Mouse (Mus musculus): ENCODE measurements around the gene Sav1. TPM values are rescaled to one million over a fixed set of nuclear protein-coding genes. Genes with fewer than 3 reads are reported as not detected.

Gene Sav1
- total and polyA plus RNA-seq, 3 experiments: 17.8 to 96.2 (median 47.8) TPM

DNA sequence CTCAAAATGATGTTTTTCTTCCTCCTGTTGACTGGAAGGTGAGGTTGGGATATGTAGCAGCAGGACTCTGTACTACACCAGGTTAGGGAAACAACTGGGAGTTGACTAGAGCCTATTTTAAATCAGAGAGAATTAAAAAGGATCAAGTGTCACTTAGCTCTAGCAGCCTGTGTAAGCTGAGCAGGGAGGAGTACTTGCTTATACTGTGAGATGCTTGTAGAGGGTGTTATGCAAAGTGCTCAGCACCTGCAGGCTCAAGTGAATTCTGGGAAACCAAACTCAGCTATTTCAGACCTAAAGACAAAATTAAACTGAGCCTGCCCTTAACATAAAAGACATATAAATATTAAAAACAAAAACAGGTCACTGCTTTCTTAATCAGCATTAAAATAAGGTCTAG, 13.1 kb downstream of the Sav1 start:
- H3K27me3 ChIP-seq (ENCODE audit: control insufficient read depth in 1 of 2, insufficient read depth in 2 of 2, low read length in 2 of 2): no peaks in the 10 kb centered on the region
- peaks cover 3 to 6% of the 10 kb centered on the region in 2 experiments; a peak in 3 of 4 replicates for H3K4me1 ChIP-seq (ENCODE audit: control insufficient read depth in 1 of 2, insufficient read depth in 2 of 2, low read length in 2 of 2)
- peaks cover 11% of the 10 kb centered on the region; the same call in 1 of the 2 replicates for H3K79me2 ChIP-seq (ENCODE audit: control insufficient read depth, insufficient read depth, low read length, poor library complexity)
- H3K27ac ChIP-seq (ENCODE audit: control insufficient read depth, low read depth, low read length): no peak overlapping the region
- no peak overlapping the region for H3K4me3 ChIP-seq (ENCODE audit: control insufficient read depth in 1 of 2, insufficient read depth in 1 of 2, low read depth in 2 of 2, low read length in 2 of 2)
- TF ChIP-seq E2F4 (IDR thresholded peaks at IDR 0.05; ENCODE audit: borderline replicate concordance, low read depth, low read length) (no peak), MAFK (IDR thresholded peaks at IDR 0.05; ENCODE audit: borderline replicate concordance, low read depth, low read length) (no peak), CHD2 (IDR thresholded peaks at IDR 0.05; ENCODE audit: low read length) (no peak), MAX (IDR thresholded peaks at IDR 0.05; ENCODE audit: low read length) (no peak), POLR2AphosphoS2 (IDR thresholded peaks at IDR 0.05; ENCODE audit: low read length) (no peak), MYC (IDR thresholded peaks at IDR 0.05; ENCODE audit: low read depth, low read length) (no peak), RCOR1 (IDR thresholded peaks at IDR 0.05; ENCODE audit: low read depth, low read length) (no peak), TBP (IDR thresholded peaks at IDR 0.05; ENCODE audit: low read depth, low read length) (no peak), MEF2A (IDR thresholded peaks at IDR 0.05; ENCODE audit: extremely low read depth, insufficient replicate concordance, low read depth, low read length, poor library complexity, severe bottlenecking) (no peak), HCFC1 (IDR thresholded peaks at IDR 0.05; ENCODE audit: low read depth, low read length) (no peak), NELFE (IDR thresholded peaks at IDR 0.05; ENCODE audit: low read depth, low read length) (no peak)
- H3K9me3 ChIP-seq (replicated peaks; ENCODE audit: insufficient read depth, low read length): no peaks in the 10 kb centered on the region
- peaks cover 19 to 54% of the 10 kb centered on the region in 2 experiments for H3K36me3 ChIP-seq (ENCODE audit: control insufficient read depth in 1 of 2, insufficient read depth in 2 of 2, low read length in 2 of 2)
- no peak overlapping the region for H3K9ac ChIP-seq (ENCODE audit: control insufficient read depth, low read depth, low read length, poor library complexity, severe bottlenecking)
- no peak for DNase-seq (ENCODE audit: low read depth, low spot score)

DNA sequence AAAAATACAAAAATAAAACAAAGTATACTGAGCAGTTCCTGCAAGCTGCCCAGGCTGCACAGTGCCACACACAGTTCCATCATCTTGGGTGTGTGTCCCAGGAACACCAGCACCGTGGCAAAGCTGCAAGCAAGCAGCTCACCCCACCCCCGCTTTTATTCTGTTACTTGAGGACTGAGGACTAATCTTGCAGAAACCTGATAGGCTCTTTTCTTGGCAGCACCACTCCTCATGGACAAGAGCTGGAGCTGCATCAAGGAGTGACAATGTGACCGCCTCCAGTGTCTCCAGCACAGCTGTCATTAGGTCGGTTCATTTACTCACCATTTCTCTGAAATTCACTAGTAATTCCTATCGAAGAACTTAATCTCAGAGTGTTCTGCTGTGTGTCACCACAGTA, 18.6 kb downstream of the Sav1 start:
- H3K79me2 ChIP-seq (ENCODE audit: control insufficient read depth, insufficient read depth, low read length, poor library complexity): peaks cover 2% of the 10 kb centered on the region; the same call in 1 of the 2 replicates
- no peak overlapping the region for H3K9ac ChIP-seq (ENCODE audit: control insufficient read depth, low read depth, low read length, poor library complexity, severe bottlenecking)
- H3K4me1 ChIP-seq (ENCODE audit: control insufficient read depth in 1 of 2, insufficient read depth in 2 of 2, low read length in 2 of 2): peaks cover 3 to 6% of the 10 kb centered on the region in 2 experiments; a peak in 3 of 4 replicates
- H3K36me3 ChIP-seq (ENCODE audit: control insufficient read depth in 1 of 2, insufficient read depth in 2 of 2, low read length in 2 of 2): peaks cover 19 to 37% of the 10 kb centered on the region in 2 experiments
- H3K27me3 ChIP-seq (ENCODE audit: control insufficient read depth in 1 of 2, insufficient read depth in 2 of 2, low read length in 2 of 2): no peaks in the 10 kb centered on the region
- no peak for DNase-seq (ENCODE audit: low read depth, low spot score)
- no peak overlapping the region for H3K4me3 ChIP-seq (ENCODE audit: control insufficient read depth in 1 of 2, insufficient read depth in 1 of 2, low read depth in 2 of 2, low read length in 2 of 2)
- H3K27ac ChIP-seq (ENCODE audit: control insufficient read depth, low read depth, low read length): no peak overlapping the region
- no peak for TF ChIP-seq ETS1 (IDR thresholded peaks at IDR 0.05; ENCODE audit: low read depth, low read length)
- no peak for TF ChIP-seq POLR2AphosphoS5 (IDR thresholded peaks at IDR 0.05; ENCODE audit: borderline replicate concordance, low read depth, low read length)
- no peak for TF ChIP-seq RCOR1 (IDR thresholded peaks at IDR 0.05; ENCODE audit: low read depth, low read length)
- TF ChIP-seq TBP (IDR thresholded peaks at IDR 0.05; ENCODE audit: low read depth, low read length): no peak
- TF ChIP-seq ZC3H11A (IDR thresholded peaks at IDR 0.05; ENCODE audit: low read depth, low read length): no peak
- no peak for TF ChIP-seq ZKSCAN1 (IDR thresholded peaks at IDR 0.05; ENCODE audit: low read depth, low read length)
- no peak for TF ChIP-seq MAFK (IDR thresholded peaks at IDR 0.05; ENCODE audit: borderline replicate concordance, low read depth, low read length)
- no peak for TF ChIP-seq MEF2A (IDR thresholded peaks at IDR 0.05; ENCODE audit: extremely low read depth, insufficient replicate concordance, low read depth, low read length, poor library complexity, severe bottlenecking)
- no peak for TF ChIP-seq UBTF (IDR thresholded peaks at IDR 0.05; ENCODE audit: borderline replicate concordance, insufficient read depth, low read depth, low read length)
- no peak for TF ChIP-seq POLR2AphosphoS2 (IDR thresholded peaks at IDR 0.05; ENCODE audit: low read length)
- TF ChIP-seq MYC (IDR thresholded peaks at IDR 0.05; ENCODE audit: low read depth, low read length): no peak
- TF ChIP-seq KAT2A (conservative IDR thresholded peaks at IDR 0.05; ENCODE audit: low read depth, low read length): no peak
- no peak for TF ChIP-seq MYB (IDR thresholded peaks at IDR 0.05; ENCODE audit: low read depth, low read length)
- TF ChIP-seq RAD21 (IDR thresholded peaks at IDR 0.05; ENCODE audit: low read depth, low read length): no peak
- no peak for TF ChIP-seq EP300 (IDR thresholded peaks at IDR 0.05; ENCODE audit: low read depth in 1 of 2, low read length in 2 of 2)
- no peak for TF ChIP-seq SMC3 (IDR thresholded peaks at IDR 0.05; ENCODE audit: low read depth, low read length)
- no peak for TF ChIP-seq MAZ (IDR thresholded peaks at IDR 0.05; ENCODE audit: low read depth, low read length)
- TF ChIP-seq CHD1 (IDR thresholded peaks at IDR 0.05; ENCODE audit: low read depth, low read length): no peak
- H3K9me3 ChIP-seq (replicated peaks; ENCODE audit: insufficient read depth, low read length): no peaks in the 10 kb centered on the region
